Mouse (Mus musculus) neural tube, embryonic 10.5 days (tissue): ENCODE data around the gene Ammecr1.

Experiments
- DNase-seq: peaks from one replicate; pipeline ENCODE4 v3.0.0-alpha.2; 2017; ENCODE audit warnings: low spot score; ENCODE audit errors: extremely low spot score

Ammecr1 gene

DNA sequence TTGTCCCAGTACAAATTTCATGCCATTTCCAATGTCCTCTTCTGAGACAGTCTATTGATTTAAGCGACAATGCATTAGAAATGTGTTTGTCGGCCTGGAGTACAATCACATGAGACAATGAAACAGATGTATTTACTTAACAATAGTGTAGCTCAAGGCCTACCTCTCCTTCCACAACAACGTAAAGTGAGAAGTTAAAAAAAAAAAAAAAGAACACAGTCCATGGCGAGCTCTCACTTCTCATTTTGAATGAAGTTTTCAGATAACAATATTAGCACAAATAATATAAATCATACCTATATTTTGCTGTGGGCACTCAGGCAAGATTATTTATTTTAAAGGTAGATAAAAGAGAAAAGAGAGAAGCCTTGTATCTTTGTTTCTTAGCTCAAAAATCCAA lies 49.8 kb downstream of the Ammecr1 start:
- no peak for DNase-seq

DNA sequence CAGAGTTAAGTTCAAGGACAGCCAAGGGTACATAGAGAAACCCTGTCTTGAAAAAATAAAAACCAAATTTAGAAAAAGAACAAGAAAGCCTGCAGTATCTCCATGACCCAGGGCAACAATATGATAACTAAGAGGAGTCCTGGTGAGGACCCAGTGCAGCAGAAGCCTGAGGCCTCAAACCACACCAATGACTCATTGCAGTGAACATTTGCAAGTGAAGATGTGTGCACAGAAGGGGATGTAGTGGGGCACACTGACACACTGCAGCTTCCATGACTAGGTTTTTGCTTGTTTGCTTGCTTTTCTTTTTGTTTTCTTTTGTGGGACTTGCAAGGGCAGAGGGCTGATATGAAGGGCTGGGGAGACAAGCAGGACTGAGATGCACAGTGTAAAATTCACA lies 52.3 kb downstream of the Ammecr1 start:
- no peak for DNase-seq

DNA sequence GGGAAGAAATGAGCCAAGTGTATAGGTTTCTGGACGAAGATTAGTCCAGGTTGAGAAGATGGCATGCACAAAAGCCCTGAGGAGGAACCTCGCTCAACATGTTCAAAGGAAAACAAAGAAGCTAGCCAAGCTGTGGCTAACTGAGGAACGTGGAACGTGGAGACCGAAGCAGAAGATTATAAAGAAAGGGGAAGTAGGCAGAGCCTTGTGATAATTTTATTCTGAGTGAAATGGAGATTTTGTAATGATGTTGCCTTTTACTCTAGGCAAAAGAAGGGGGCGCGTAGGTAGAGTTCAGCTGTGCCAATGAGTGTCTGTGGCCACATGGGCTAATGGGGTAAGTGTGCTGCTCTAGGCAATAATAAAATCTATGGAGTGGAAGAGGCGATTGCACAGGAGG lies 62.7 kb downstream of the Ammecr1 start:
- no peak for DNase-seq

DNA sequence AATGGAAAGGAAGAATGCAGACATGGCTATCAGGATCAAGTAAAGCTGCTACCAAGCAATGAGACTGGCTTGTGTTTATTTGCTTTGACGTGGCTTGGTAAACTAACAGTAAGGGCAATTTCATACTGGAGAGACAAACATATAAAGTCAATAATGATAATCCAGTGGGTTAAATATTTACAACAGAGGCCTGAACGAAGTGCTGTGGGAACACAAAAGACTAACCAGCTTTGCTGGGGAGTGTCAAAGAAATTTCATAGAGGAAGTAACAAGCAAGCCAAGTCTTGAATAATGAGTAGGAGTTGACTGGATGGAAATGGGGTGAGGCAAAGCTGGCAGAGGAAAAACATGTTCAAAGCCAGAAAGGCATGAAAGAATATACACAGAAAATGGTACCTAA lies 63.9 kb downstream of the Ammecr1 start:
- no peak for DNase-seq

DNA sequence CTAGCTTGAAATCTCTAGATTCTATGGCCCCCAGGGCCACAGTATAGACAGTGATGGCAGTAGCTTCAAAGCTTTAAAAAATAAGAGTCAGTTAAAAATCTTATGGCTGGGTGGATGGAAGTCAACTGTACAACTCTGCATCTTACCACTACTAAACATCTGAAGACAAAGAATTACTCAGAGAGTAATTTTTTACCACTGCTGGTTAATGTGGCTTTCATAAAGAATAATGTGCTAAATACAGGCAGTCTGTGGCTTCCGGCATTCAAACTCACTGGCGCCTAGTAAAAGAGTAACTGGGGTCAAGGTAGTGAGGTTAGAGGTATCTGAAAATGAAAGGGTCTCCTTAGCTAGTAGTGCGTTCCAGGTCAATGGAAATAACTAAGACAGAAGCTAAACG lies 64.6 kb downstream of the Ammecr1 start:
- no peak for DNase-seq

DNA sequence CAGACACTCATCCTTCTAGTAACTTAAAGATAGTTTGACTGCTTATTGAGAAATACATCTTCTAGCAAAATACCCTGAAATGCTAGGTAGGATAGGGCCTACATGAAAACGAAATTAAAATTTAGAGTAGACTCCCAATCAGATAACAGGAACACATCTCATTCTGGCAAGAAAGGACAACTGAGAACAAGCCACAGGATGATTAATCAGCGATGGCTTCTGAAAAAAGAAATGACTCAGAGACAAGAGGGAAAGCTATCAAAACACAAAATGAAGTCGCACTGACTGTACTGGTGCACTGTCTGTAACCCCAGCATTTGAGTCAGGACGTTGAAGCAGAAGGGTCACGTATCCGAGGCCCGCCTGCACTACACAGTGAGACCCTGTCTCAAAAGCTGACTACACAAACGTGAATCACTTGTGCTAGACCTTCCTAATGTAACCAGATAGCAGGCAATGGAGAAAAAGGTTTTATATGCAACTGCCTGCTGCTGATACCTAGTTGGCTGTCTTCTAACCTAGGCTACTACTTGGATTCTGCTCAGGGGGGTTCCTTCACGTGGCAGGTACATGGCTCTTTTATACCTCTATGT lies 68.1 kb downstream of the Ammecr1 start:
- no peak for DNase-seq

DNA sequence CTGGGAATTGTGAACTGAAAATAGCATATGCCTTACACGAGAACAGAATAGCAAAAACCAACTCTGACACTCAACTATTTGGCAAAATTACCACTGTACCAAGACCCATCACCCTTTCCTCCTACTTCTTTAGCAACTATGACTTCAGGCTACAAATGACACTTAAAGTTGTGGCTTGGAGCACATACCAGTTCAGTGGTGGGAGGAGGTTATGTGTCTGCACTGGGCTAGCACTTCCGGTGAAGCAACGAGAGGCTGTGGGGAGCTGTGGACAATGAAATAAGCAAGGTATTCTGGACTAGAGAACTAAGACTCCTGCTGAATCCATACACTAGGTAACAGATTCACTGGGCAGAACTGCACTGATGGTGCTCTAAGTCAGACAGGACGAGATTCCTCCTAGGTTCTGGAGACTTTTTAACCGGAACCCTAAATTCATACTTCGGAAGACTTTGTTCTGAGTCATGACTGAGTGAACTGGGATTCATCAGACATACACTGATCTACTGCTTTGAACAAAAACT lies 69.0 kb downstream of the Ammecr1 start:
- no peak for DNase-seq

DNA sequence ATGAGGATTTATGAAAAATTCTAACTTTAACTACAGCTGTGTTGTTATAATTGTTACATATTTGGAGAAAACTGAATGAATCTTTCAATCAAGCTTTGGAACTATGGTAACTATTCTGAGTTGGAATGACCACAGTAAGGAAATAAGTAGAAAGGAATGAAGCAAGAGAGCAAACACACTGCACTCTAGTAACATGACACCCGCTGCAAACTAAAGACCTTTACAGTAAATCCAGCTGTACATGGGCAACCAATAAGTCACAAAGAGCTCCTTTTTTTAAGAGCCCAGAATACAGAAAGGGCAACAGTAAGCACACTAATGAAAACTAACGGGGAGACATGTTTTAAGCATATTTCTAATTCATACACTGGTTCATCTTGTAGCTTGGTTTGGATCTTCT lies 71.2 kb downstream of the Ammecr1 start:
- no peak for DNase-seq

DNA sequence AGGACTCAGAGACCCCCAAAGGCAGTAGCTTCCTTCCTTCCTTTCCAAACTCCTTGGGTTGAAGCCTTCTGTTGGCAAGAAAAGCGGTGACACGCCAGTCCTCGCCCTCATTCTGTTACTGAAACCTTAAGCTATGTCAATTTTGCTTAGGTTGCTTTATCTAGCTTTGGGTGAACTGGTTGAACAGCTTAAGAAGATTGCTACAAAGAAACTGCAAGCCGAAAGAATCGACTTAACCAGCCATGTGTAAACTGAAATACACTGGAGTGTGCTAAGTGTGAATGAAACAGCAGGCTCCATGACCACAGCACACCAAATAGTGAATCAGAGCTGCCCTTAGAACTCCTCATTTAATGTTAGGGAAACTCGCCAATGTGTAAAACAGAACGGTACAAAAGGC lies 80.6 kb downstream of the Ammecr1 start:
- no peak for DNase-seq

DNA sequence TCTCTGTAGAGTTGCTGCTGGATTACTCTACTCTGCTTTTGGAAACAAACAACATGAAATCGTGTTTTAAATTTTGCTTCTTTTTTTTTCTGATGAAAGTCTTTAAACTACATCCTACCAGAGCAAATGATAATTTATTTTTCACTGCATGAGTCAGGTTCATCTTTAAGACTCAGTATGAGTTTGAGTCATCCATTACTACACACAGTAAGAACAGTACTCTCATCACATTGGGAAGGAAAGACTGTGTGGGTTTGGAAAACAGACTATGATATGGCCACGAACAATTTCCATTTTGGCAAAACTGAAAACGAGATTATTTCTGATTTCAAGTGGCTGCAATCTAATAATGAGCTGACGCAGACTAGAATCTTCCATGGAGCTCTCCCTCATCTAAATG lies 82.9 kb downstream of the Ammecr1 start:
- no peak for DNase-seq

DNA sequence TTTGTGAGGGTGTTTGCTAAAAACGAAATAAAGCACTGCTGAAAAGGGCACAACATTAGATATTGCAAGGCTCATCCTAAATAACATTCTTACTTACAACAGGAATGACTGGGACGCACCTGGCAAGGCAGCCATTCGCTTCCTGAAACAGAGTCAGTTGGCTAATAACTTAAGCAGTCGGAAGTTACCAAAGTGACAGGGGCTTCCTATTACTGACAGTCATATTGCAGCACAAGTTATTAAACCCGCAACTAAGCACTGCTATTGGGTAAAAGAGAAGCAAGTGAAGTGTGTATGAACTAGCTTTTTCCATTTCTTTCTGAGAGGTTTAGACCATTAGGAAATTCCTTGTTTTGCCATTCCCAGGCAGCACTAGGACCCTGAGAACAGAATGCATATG lies 84.3 kb downstream of the Ammecr1 start:
- no peak for DNase-seq

DNA sequence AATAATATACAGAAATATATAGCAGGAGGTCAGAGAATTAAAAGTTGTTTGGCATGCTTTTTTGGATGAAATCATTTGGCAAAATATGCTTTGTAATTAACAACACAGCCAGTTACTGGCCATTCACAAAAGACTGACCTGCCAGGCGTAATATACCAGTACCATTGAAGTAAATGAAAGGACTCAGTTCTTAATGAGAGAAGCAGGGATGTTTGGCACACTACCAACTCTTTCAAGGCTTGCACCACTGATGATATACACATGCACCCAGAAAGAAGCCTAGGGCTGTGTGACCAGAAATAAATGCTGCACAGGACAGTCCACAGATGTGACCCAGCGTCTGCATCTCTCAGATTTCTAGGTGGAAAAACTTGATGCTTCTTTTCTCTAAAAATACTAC lies 96.7 kb downstream of the Ammecr1 start:
- no peak for DNase-seq

DNA sequence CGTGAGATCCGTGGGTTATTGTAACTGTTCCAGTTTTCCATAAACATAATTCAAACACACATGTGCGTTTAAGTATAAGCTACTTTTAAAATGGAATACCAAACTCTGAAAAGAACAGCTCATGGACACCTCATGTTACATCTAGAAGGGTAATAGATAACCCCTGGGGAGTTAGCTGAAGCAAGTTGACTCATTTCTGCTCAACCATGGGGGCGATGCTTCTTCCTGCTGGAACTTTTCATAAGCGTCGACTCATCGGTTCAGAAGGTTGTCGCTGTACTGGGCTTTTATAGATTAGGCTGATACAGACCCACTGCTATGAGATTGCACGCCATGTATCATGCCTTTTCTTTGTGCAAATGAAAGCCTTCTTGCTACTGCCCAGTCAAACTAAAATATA lies 118.5 kb downstream of the Ammecr1 start:
- no peak for DNase-seq

DNA sequence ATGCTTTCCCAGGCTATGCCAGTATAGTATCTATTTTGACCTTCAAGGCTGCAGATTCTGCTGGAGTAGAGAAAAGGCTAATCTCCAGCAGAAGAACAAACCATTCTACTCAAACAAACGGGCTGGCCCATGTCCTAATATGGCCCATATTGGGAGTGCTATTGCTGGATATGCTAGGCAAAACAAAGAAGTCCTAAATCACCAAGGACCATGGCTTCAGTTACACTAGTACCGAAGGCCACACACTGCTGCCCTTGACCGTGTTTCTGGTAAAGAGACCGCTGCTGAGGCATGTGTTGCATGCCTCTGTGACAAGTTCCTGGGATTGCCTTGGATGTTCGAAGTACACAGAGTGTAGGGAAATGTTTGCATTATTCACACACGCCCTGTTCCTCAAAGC lies 120.3 kb downstream of the Ammecr1 start:
- DNase-seq = no peak

DNA sequence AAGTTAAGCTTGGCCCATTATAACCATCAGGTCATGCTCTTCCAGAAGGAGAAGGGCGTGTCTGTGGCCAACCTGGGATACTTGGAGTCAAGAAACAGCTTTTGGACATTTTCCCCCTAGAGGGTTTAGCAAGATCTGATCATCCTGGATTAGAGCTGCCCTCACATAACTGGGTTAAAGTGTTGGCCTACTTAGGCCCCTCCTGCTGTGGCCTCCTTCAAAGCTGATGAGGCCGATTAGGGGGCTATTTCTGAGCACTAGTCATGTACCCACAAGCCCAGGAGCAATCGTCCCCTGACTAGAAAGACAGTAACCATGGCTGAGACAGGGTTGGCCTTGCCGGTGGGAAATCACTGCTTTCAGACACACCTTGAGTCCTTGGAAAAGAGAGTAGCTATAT lies 124.6 kb downstream of the Ammecr1 start:
- DNase-seq = no peak

DNA sequence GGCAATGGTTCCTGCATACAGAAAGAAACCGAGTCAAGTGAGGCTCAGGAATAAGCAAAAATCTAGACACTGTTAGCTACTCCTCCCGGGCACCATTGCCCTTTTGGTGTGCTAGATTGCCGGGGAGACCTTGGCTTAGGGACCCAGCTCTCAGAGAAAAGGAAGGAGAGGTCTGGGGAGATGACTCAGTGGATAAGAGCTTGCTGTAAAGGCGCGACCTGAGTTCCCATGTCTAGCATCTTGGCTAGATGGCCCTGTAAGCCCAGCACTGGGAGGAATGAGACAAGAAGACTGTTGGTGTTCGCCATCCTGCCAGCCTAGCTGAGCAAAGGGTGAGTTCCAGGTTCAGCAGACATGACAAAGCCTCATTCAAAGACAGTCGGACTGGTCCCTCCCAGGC lies 127.1 kb downstream of the Ammecr1 start:
- no peak for DNase-seq

DNA sequence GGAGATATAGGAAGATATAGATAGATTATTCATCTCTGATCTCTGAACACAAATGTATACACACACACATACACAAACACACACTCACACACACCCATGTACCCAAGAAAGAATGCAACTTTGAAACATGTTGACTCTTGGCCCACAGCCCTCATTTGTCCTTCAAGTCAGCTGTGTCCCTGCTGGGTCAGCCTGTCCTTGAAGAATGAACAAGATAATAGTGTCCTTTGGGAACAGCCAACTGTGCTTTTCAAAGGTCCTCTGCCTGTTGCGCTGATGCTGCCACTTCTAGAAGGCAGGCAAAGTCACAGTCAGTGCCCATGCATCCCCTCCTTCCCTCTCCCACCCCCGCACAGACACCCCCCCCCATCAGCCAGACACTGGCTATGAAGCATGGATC lies 127.7 kb downstream of the Ammecr1 start:
- DNase-seq = no peak

DNA sequence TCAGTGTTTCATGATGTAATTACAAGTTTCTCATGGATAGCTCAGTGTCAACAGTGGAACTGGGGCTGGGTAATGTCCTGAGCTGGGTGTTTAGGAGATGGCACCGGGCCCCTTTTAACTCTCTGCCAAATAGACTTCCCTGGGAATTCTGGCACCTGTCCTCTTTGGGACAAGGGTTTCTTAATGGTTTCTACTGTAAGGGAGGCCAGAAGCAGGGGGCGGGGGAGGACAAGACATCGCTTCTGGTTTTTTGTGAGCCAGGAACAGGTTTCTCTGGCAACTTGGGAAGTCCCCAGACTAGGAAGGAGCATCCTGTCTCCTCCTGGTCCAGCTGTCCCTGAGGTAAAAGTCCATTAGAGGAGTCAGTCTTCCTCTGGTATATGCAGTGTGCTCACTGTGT lies 129.2 kb downstream of the Ammecr1 start:
- no peak for DNase-seq

DNA sequence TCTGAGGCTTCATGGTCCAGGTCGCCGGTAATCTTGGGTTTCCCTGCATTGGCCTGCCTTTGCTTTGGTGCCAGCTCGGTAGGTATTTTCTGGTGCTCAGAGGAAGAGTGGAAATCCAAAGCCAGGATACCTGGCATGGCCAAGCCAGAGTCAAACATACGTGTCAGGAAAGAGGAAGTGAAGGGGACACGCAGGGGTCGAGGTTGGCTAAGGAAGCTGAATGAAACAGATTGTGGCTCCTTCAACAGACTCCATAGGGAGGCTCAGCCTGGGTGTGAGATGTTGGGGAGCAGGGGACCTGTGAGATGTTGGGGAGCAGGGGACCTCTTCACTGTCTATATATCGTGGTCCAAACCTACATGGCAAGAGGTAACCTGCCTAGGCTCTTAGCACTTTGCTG lies 130.1 kb downstream of the Ammecr1 start:
- DNase-seq = no peak

DNA sequence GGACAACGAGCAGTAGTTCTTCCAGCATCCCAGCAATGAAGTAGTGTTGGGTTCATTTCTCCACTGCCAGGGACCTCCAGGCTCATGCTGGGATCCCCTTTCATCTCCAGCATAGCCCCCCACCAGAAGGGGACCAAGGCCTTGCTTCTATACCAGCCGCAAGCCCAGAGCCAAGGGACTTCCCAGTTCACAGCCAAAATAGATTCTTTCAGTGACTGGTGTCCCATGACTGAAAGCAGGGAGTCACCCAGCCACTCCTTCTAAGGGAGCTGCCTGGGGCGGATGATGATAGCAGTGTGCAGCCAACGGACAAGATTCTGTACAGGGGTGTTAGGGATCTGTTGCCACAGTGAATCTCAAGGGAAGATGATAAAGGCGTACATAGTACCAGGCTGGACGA lies 131.7 kb downstream of the Ammecr1 start:
- no peak for DNase-seq

DNA sequence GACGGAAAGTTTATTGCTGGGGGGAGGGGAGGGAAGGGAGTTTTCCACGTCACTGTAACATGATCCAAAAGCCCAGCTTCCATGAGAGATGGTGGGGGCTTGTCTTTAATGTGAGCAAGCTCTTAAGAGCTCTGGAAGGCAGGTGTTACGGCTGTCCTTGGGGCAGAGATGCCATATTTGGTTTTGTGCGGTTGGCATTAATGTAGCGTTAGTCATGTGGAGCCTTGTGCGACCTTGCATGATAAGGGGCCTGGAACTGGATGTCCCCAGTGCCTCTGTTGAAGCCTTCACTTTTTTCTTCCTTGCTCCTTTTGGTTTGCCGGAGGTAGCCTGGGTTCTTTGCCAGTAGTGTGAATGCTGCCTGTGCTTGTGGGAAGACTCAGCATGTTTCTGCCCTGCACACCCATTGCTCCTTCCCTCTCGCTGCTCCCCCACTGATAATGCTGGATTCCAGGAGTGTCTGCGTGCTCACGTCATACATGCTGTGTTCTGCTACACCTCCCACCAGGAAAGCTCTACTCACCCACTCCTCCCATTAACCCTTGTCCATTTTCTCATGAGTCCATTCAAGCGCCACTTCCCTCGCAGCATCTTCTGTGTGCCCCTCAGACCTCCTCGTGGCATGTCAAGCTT lies 133.2 kb downstream of the Ammecr1 start:
- DNase-seq = no peak

DNA sequence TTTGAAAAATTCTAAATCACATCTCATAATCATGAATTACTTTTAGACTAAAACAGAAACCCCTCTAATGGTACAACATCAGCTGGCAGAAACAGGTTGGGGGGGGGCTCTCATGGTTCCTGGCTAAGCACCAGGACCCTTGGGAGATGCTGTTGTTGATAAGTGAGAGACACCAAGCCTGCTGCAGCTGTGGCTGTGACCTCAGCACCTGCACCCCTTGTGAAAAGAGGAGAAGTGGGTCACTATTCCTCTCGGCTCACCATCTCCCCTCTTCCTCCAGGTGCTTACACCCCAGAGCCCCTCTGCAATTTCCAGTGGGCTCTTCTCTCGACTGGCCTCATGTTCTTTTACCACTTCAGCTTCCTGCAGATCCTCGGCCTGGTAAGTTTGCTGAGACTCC lies 134.3 kb downstream of the Ammecr1 start:
- no peak for DNase-seq

DNA sequence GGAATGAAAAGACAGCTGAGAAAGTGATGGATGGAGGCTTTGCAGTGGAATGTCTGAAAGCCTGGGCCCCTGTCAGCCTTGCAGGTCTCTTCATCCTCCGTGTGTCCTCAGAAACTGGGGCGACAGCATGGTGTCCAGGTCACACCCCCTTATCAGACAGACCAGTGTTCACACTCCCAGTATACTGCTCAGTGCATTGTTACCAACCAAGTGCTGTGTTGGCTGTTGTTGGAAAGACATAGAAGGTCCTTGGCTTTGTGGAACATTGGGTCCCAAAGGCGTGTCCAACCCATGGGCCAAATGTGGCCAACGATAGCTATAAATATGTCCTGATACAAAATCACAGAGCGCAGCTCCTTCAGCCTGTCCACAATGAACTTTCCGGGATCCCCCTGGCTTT lies 136.0 kb downstream of the Ammecr1 start:
- DNase-seq = no peak
